Mouse (Mus musculus): Measurements from ENCODE around the gene Cdk14. TPM values are rescaled to one million over a fixed set of nuclear protein-coding genes. Genes with fewer than 3 reads are reported as not detected.

Gene Cdk14
- polyA plus RNA-seq, 1 experiment, result 14.8 TPM

DNA sequence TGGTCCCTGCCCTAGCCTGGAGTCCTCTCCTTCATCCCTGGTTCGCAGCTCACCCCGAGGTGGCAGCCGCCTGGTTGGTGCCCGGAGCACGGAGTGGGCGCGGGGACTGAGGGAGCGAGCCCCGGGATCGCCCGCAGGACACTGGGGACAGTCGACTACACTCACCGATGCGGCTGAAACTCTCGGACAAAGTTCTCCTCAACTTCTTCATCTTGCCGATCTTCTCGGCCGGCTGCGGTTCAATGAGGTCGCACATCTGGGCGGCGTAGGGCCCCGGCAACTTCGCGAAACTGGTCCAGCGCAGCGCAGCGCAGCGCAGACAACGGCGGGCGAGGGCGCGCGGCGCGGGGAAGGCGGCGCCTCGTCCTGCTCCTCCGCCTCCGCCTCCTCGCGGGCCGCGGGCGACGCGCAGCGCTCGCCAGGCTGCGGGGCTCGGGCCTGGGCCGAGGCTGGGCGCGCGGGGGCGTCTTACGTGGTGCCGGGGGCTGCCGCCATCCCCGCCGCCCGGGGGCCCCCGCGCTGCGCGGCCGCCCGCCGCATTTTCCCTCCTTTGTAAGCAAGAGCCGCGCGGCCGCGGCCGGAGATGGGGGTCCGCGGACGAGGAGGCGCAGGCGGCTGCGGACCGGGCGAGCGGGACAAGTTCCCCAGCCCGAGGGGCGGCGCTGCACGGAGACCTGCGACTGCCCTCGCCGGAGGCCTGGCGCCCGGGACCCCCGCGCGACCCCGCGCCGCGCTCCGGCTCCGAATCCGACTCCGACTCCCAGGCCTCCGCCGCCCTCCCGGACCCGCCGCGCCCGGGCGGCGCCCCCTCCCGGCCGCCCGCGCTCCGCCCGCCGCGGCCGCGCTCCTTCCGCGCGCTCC, 40.0 kb downstream of the Cdk14 start:
- Histone ChIP-seq H3K9ac (ENCODE audit: low read depth, poor library complexity, severe bottlenecking) (peak overlapping the region; percentile 84), H3K27ac (ENCODE audit: insufficient read depth, low read length) (no peak overlapping the region), H3K27me3 (ENCODE audit: control insufficient read depth, insufficient read depth, low read length, poor library complexity, severe bottlenecking) (peaks cover 9% of the 10 kb centered on the region), H3K4me3 (ENCODE audit: low read depth, low read length) (peak overlapping the region; percentile 84), H3K36me3 (ENCODE audit: control insufficient read depth, insufficient read depth, low read length, poor library complexity, severe bottlenecking) (no peaks in the 10 kb centered on the region), H3K9me3 (replicated peaks; ENCODE audit: control insufficient read depth, insufficient read depth, low read length, poor library complexity, severe bottlenecking) (peaks cover 13% of the 10 kb centered on the region), H3K4me1 (ENCODE audit: control insufficient read depth, insufficient read depth, low read length) (no peaks in the 10 kb centered on the region)
- no peak for TF ChIP-seq CTCF (IDR thresholded peaks at IDR 0.05; ENCODE audit: low read depth, low read length)
- no peak for TF ChIP-seq EP300 (IDR thresholded peaks at IDR 0.05; ENCODE audit: insufficient read depth, low read depth, low read length)
- no peak for TF ChIP-seq POLR2A (IDR thresholded peaks at IDR 0.05; ENCODE audit: insufficient read depth, low read length)

DNA sequence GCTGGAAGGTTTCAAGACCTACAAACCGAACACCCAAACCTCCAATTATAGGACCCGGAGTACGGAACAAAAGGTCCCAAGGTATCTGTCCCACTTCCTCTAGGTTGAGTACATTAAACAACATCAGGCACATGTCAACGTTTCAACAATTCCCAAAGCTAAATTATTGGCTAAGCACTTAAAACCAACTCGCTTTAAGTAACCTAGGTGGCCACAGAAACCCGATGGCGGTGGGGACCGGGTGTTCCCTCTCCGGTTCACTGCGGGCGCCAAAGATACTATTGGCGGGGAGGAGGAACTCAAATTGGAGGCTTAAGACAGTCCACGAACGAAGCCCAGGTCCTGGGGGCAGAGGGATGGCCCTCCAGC, 40.6 kb downstream of the Cdk14 start:
- TF ChIP-seq CTCF (IDR thresholded peaks at IDR 0.05; ENCODE audit: low read depth, low read length) (no peak), POLR2A (IDR thresholded peaks at IDR 0.05; ENCODE audit: insufficient read depth, low read length) (no peak), EP300 (IDR thresholded peaks at IDR 0.05; ENCODE audit: insufficient read depth, low read depth, low read length) (no peak)
- Histone ChIP-seq H3K9ac (ENCODE audit: low read depth, poor library complexity, severe bottlenecking) (peak overlapping the region; percentile 84), H3K4me1 (ENCODE audit: control insufficient read depth, insufficient read depth, low read length) (no peaks in the 10 kb centered on the region), H3K36me3 (ENCODE audit: control insufficient read depth, insufficient read depth, low read length, poor library complexity, severe bottlenecking) (no peaks in the 10 kb centered on the region), H3K9me3 (replicated peaks; ENCODE audit: control insufficient read depth, insufficient read depth, low read length, poor library complexity, severe bottlenecking) (peaks cover 13% of the 10 kb centered on the region), H3K27ac (ENCODE audit: insufficient read depth, low read length) (no peak overlapping the region), H3K4me3 (ENCODE audit: low read depth, low read length) (peak overlapping the region; percentile 84), H3K27me3 (ENCODE audit: control insufficient read depth, insufficient read depth, low read length, poor library complexity, severe bottlenecking) (peaks cover 9% of the 10 kb centered on the region)

DNA sequence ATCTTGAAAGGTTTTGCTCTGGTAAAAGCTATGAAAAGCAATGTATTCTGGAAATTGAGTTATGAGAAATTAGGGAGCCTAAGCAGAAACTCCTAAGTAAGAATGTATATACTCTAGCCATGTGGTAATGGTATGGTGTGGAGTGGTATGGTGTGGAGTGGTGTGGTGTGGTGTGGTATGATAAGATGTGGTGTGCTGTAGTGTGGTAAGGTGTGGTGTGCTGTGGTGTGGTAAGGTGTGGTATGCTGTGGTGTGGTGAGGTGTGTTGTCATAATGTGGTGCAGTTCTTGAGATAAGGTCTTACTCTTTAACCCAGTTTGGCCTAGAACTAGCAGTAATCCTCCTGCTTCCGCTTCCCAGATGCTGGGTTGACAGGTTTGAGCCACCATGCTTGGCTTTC, 45.7 kb downstream of the Cdk14 start:
- Histone ChIP-seq H3K4me3 (ENCODE audit: low read depth, low read length) (no peak overlapping the region), H3K9ac (ENCODE audit: low read depth, poor library complexity, severe bottlenecking) (no peak overlapping the region), H3K27me3 (ENCODE audit: control insufficient read depth, insufficient read depth, low read length, poor library complexity, severe bottlenecking) (peaks cover 2% of the 10 kb centered on the region), H3K4me1 (ENCODE audit: control insufficient read depth, insufficient read depth, low read length) (no peaks in the 10 kb centered on the region), H3K9me3 (replicated peaks; ENCODE audit: control insufficient read depth, insufficient read depth, low read length, poor library complexity, severe bottlenecking) (peaks cover 13% of the 10 kb centered on the region), H3K36me3 (ENCODE audit: control insufficient read depth, insufficient read depth, low read length, poor library complexity, severe bottlenecking) (no peaks in the 10 kb centered on the region), H3K27ac (ENCODE audit: insufficient read depth, low read length) (no peak overlapping the region)
- no peak for TF ChIP-seq CTCF (IDR thresholded peaks at IDR 0.05; ENCODE audit: low read depth, low read length)
- TF ChIP-seq POLR2A (IDR thresholded peaks at IDR 0.05; ENCODE audit: insufficient read depth, low read length), result no peak
- no peak for TF ChIP-seq EP300 (IDR thresholded peaks at IDR 0.05; ENCODE audit: insufficient read depth, low read depth, low read length)

DNA sequence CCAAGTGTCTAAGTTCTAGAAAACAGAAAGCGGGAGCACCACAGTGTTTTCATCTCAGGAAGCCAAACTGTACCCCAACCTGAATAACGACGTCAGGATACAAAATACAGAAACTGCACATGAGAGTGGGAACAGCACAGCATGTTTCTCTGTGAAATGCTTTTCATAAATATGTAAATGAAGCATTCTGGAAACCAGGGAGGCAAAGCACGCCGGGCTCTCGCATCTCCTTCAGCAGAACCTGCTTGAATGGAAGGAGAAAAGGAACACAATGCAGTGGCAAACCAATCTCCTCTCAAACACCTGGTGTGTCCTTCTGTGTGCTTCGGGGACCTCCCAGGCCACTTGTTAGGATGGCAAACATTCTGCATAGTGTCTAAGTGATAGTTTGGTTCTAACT, 46.6 kb downstream of the Cdk14 start:
- peaks cover 13% of the 10 kb centered on the region for H3K9me3 ChIP-seq (replicated peaks; ENCODE audit: control insufficient read depth, insufficient read depth, low read length, poor library complexity, severe bottlenecking)
- H3K9ac ChIP-seq (ENCODE audit: low read depth, poor library complexity, severe bottlenecking), result no peak overlapping the region
- no peaks in the 10 kb centered on the region for H3K4me1 ChIP-seq (ENCODE audit: control insufficient read depth, insufficient read depth, low read length)
- no peak overlapping the region for H3K4me3 ChIP-seq (ENCODE audit: low read depth, low read length)
- no peak for TF ChIP-seq EP300 (IDR thresholded peaks at IDR 0.05; ENCODE audit: insufficient read depth, low read depth, low read length)
- TF ChIP-seq CTCF (IDR thresholded peaks at IDR 0.05; ENCODE audit: low read depth, low read length), result no peak
- TF ChIP-seq POLR2A (IDR thresholded peaks at IDR 0.05; ENCODE audit: insufficient read depth, low read length), result no peak
- no peaks in the 10 kb centered on the region for H3K36me3 ChIP-seq (ENCODE audit: control insufficient read depth, insufficient read depth, low read length, poor library complexity, severe bottlenecking)
- H3K27me3 ChIP-seq (ENCODE audit: control insufficient read depth, insufficient read depth, low read length, poor library complexity, severe bottlenecking), result peaks cover 1% of the 10 kb centered on the region; the same call in 1 of the 2 replicates
- no peak overlapping the region for H3K27ac ChIP-seq (ENCODE audit: insufficient read depth, low read length)

DNA sequence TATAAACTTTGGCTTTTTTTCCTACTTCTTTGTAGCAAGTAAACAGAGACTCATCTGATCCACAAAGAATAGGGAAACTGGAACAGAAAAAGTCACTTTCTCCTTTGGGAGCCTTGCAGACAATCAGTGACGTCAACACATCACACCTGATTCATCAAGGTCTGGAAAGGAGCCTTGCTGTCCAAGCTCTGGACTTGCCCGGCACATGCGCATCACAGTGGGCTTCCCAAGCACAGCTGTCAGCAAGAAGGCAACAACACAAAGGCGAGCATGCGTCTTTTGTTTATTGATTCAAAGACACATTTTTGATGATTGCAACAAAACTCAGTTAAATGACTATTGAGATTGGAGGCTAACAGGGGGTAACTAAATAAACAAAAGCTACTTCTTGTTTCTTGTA, 47.2 kb downstream of the Cdk14 start:
- H3K9me3 ChIP-seq (replicated peaks; ENCODE audit: control insufficient read depth, insufficient read depth, low read length, poor library complexity, severe bottlenecking), result peaks cover 13% of the 10 kb centered on the region
- no peak overlapping the region for H3K9ac ChIP-seq (ENCODE audit: low read depth, poor library complexity, severe bottlenecking)
- no peak for TF ChIP-seq POLR2A (IDR thresholded peaks at IDR 0.05; ENCODE audit: insufficient read depth, low read length)
- TF ChIP-seq EP300 (IDR thresholded peaks at IDR 0.05; ENCODE audit: insufficient read depth, low read depth, low read length), result peak; percentile 82
- no peaks in the 10 kb centered on the region for H3K4me1 ChIP-seq (ENCODE audit: control insufficient read depth, insufficient read depth, low read length)
- H3K27ac ChIP-seq (ENCODE audit: insufficient read depth, low read length), result no peak overlapping the region
- H3K27me3 ChIP-seq (ENCODE audit: control insufficient read depth, insufficient read depth, low read length, poor library complexity, severe bottlenecking), result no peaks in the 10 kb centered on the region
- H3K4me3 ChIP-seq (ENCODE audit: low read depth, low read length), result no peak overlapping the region
- H3K36me3 ChIP-seq (ENCODE audit: control insufficient read depth, insufficient read depth, low read length, poor library complexity, severe bottlenecking), result no peaks in the 10 kb centered on the region

DNA sequence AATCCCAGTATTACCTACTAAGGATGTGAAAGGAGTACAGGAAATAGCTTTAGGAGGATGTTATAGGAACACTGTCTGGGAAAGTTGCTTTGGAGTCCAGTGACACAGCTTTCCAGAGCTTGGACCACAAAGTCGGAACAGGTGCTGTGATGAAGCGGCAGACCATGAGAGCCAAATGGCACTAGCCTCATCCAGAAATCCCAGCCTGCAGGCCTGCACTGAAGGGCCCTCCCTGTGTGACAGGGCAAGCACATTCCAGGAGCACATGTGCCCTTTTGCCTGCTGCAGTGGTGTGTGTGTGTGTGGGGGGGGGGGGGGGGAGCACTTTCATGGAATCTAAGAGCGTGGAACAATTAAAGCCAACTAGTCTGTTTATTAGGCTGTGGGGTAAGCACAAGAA, 47.8 kb downstream of the Cdk14 start:
- H3K27me3 ChIP-seq (ENCODE audit: control insufficient read depth, insufficient read depth, low read length, poor library complexity, severe bottlenecking), result no peaks in the 10 kb centered on the region
- no peaks in the 10 kb centered on the region for H3K4me1 ChIP-seq (ENCODE audit: control insufficient read depth, insufficient read depth, low read length)
- H3K9ac ChIP-seq (ENCODE audit: low read depth, poor library complexity, severe bottlenecking), result no peak overlapping the region
- no peak for TF ChIP-seq CTCF (IDR thresholded peaks at IDR 0.05; ENCODE audit: low read depth, low read length)
- TF ChIP-seq POLR2A (IDR thresholded peaks at IDR 0.05; ENCODE audit: insufficient read depth, low read length), result no peak
- TF ChIP-seq EP300 (IDR thresholded peaks at IDR 0.05; ENCODE audit: insufficient read depth, low read depth, low read length), result no peak
- peaks cover 13% of the 10 kb centered on the region for H3K9me3 ChIP-seq (replicated peaks; ENCODE audit: control insufficient read depth, insufficient read depth, low read length, poor library complexity, severe bottlenecking)
- no peaks in the 10 kb centered on the region for H3K36me3 ChIP-seq (ENCODE audit: control insufficient read depth, insufficient read depth, low read length, poor library complexity, severe bottlenecking)
- H3K4me3 ChIP-seq (ENCODE audit: low read depth, low read length), result no peak overlapping the region
- no peak overlapping the region for H3K27ac ChIP-seq (ENCODE audit: insufficient read depth, low read length)
